15 mouse cellular contexts compared by ENCODE assay signal in the genomic region with DNA sequence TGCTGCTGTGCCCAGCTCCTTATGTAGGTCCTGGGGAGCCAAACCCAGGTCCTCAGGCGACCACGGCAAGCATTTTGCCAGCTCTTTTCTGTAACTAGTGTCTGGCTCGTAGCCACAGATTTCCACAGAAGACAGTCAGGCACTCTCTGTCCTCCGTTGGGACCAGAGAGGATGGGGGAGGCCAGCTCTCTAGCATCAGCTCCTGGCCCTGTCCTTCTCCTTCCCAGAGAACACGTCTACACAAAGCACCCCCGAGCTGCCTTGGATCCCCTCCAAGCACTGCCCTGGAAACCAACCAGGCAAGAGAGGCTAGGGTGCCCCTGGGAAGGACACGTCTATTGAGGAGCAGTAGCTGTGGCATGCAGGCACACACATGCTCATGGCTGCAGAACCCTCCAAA. TPM values are rescaled to one million over a fixed set of nuclear protein-coding genes. Genes with fewer than 3 reads are reported as not detected.
DNase-seq lines count a peak whose midpoint lies in the region; ATAC-seq and TF ChIP-seq lines count a peak whose summit lies in the region.
"Had no signal": no experiment of that assay in that cellular context is flagged by ENCODE, and none has a peak within 500 bp of the region (broad histone marks: within the 10 kb centered on the region; RNA-seq: fewer than 3 reads in every experiment).

No protein-coding gene starts in this region.

- H3K4me1 ChIP-seq in forebrain, postnatal 0 days (ENCODE audit: insufficient read depth) = no peaks in the 10 kb centered on the region
- H3K4me1 ChIP-seq in forebrain, embryonic 10.5 days = peaks cover 17% of the 10 kb centered on the region
- no peaks in the 10 kb centered on the region for H3K4me1 ChIP-seq in midbrain, embryonic 15.5 days
- H3K4me1 ChIP-seq: intestine, embryonic 15.5 days; midbrain, embryonic 12.5 days had no signal

- TF ChIP-seq POLR2A in brain, embryonic 14.5 days (IDR thresholded peaks at IDR 0.05; ENCODE audit: borderline replicate concordance, extremely low read depth, insufficient read depth, insufficient read length, poor library complexity, severe bottlenecking) = no peak

- DNase-seq in forebrain, postnatal 0 days = peak; percentile 14
- no peak for DNase-seq in forebrain, embryonic 10.5 days (ENCODE audit: extremely low spot score, low spot score)
- peak; percentile 45 for DNase-seq in left cerebral cortex, postnatal 4 days
- no peak for DNase-seq in left cerebral cortex, postnatal 14 days (ENCODE audit: low spot score in 2 of 2)
- DNase-seq in brain, embryonic 14.5 days (ENCODE audit: low read depth) = peak; percentile 64
- DNase-seq: heart, postnatal 14 days; lung, postnatal 14 days had no signal

- no peak for TF ChIP-seq CTCF in forebrain, postnatal 0 days (IDR thresholded peaks at IDR 0.05; ENCODE audit: low read depth)
- no peak for TF ChIP-seq CTCF in brain, embryonic 14.5 days (IDR thresholded peaks at IDR 0.05; ENCODE audit: borderline replicate concordance, extremely low read depth, insufficient read depth, insufficient read length)

- H3K27ac ChIP-seq in forebrain, postnatal 0 days (ENCODE audit: low read depth, low read length) = no peak overlapping the region
- H3K27ac ChIP-seq in forebrain, embryonic 10.5 days = no peak overlapping the region
- H3K27ac ChIP-seq in midbrain, embryonic 15.5 days = no peak overlapping the region
- H3K27ac ChIP-seq: embryonic facial prominence, embryonic 12.5 days; intestine, embryonic 15.5 days; kidney, postnatal 0 days; left cerebral cortex, adult 2 months; midbrain, embryonic 12.5 days had no signal

- no peaks in the 10 kb centered on the region for H3K27me3 ChIP-seq in forebrain, postnatal 0 days (ENCODE audit: insufficient read depth, low read length)
- no peaks in the 10 kb centered on the region for H3K27me3 ChIP-seq in forebrain, embryonic 10.5 days (ENCODE audit: poor library complexity, severe bottlenecking)
- H3K27me3 ChIP-seq in midbrain, embryonic 15.5 days (replicated peaks) = no peaks in the 10 kb centered on the region
- H3K27me3 ChIP-seq: embryonic facial prominence, embryonic 12.5 days; intestine, embryonic 15.5 days had no signal

- ATAC-seq in forebrain, postnatal 0 days = no peak
- 0 out of 2 replicates have a peak, but pooled peaks have one; percentile 37 for ATAC-seq in midbrain, embryonic 15.5 days (replicated peaks)
- no peak for ATAC-seq in megakaryocyte, adult 5-6 weeks (ENCODE audit: poor library complexity, severe bottlenecking)
- ATAC-seq: intestine, embryonic 15.5 days had no signal

- no peak overlapping the region for H3K9ac ChIP-seq in forebrain, postnatal 0 days
- no peak overlapping the region for H3K9ac ChIP-seq in midbrain, embryonic 15.5 days
- H3K9ac ChIP-seq: embryonic facial prominence, embryonic 12.5 days; intestine, embryonic 15.5 days; midbrain, embryonic 12.5 days had no signal

- H3K9me3 ChIP-seq in forebrain, postnatal 0 days (ENCODE audit: low read length) = no peaks in the 10 kb centered on the region
- no peaks in the 10 kb centered on the region for H3K9me3 ChIP-seq in forebrain, embryonic 10.5 days
- no peaks in the 10 kb centered on the region for H3K9me3 ChIP-seq in midbrain, embryonic 15.5 days
- H3K9me3 ChIP-seq: embryonic facial prominence, embryonic 12.5 days; G1E; intestine, embryonic 15.5 days; midbrain, embryonic 12.5 days had no signal

- H3K36me3 ChIP-seq in forebrain, postnatal 0 days (ENCODE audit: insufficient read depth) = no peaks in the 10 kb centered on the region
- H3K36me3 ChIP-seq in forebrain, embryonic 10.5 days (replicated peaks) = no peaks in the 10 kb centered on the region
- no peaks in the 10 kb centered on the region for H3K36me3 ChIP-seq in midbrain, embryonic 15.5 days (replicated peaks)
- H3K36me3 ChIP-seq: embryonic facial prominence, embryonic 12.5 days; G1E; intestine, embryonic 15.5 days; midbrain, embryonic 12.5 days had no signal

- intact Hi-C loops in left cerebral cortex, postnatal 4 days (cut with DNase I) = no loop called here
- intact Hi-C loops in left cerebral cortex, postnatal 14 days (cut with DNase I) = no loop called here

- H3K4me2 ChIP-seq in forebrain, postnatal 0 days (ENCODE audit: low read depth) = no peak overlapping the region
- H3K4me2 ChIP-seq in midbrain, embryonic 15.5 days = no peak overlapping the region
- H3K4me2 ChIP-seq: embryonic facial prominence, embryonic 12.5 days; intestine, embryonic 15.5 days; midbrain, embryonic 12.5 days had no signal

- 36% methylated on average over 7 of the region's 7 CpGs for WGBS in forebrain, postnatal 0 days
- 83% methylated on average over 7 of the region's 7 CpGs for WGBS in forebrain, embryonic 10.5 days
- 55% methylated on average over 7 of the region's 7 CpGs for WGBS in midbrain, embryonic 15.5 days

- no peak overlapping the region for H3K4me3 ChIP-seq in forebrain, postnatal 0 days (ENCODE audit: low read depth, low read length)
- H3K4me3 ChIP-seq in forebrain, embryonic 10.5 days = no peak overlapping the region
- H3K4me3 ChIP-seq in midbrain, embryonic 15.5 days = no peak overlapping the region
- H3K4me3 ChIP-seq: embryonic facial prominence, embryonic 12.5 days; intestine, embryonic 15.5 days; left cerebral cortex, adult 2 months; midbrain, embryonic 12.5 days had no signal

RNA-seq across cellular contexts. Expression of a gene that starts 7.6 kb away (rescaled TPM):
- 0.86 and 2.2 TPM in 2 replicates for total RNA-seq in forebrain, postnatal 0 days (2014; rRNA removed)
- polyA plus RNA-seq in forebrain, postnatal 0 days (2015; fragmentation: Nextera tagmentation; extraction: Ambion mirVana) = 1.9 and 2.7 TPM in 2 replicates
- polyA plus RNA-seq in forebrain, embryonic 10.5 days (2016; fragmentation: Nextera tagmentation; extraction: Ambion mirVana) = 0.07 and 0.31 TPM in 2 replicates
- total RNA-seq in left cerebral cortex, postnatal 4 days (2021) = 1 to 10 TPM; 1.1 to 2.6 TPM
- under 1 TPM; 0.59 to 0.78 TPM for total RNA-seq in left cerebral cortex, postnatal 14 days (2021)
- polyA plus RNA-seq in brain, embryonic 14.5 days (2012; rRNA removed) = 1.4 and 2.4 TPM in 2 replicates
- 3.6 and 3.8 TPM in 2 replicates for polyA plus RNA-seq in midbrain, embryonic 15.5 days (2015; fragmentation: Nextera tagmentation; extraction: Ambion mirVana)
- total RNA-seq in megakaryocyte, adult 5-6 weeks (2015) = 1.5 and 3.1 TPM in 2 replicates
- total RNA-seq in megakaryocyte, adult 5-6 weeks (2017) = 2.5 and 3.2 TPM in 2 replicates
- polyA plus RNA-seq: G1E had no signal

RNA-seq across cellular contexts. Expression of a gene that starts 55.3 kb away (rescaled TPM):
- total RNA-seq in forebrain, postnatal 0 days (2014; rRNA removed) = 1.5 and 2.5 TPM in 2 replicates
- 1.5 and 2.4 TPM in 2 replicates for polyA plus RNA-seq in forebrain, postnatal 0 days (2015; fragmentation: Nextera tagmentation; extraction: Ambion mirVana)
- 2.7 and 3.0 TPM in 2 replicates for polyA plus RNA-seq in forebrain, embryonic 10.5 days (2016; fragmentation: Nextera tagmentation; extraction: Ambion mirVana)
- total RNA-seq in left cerebral cortex, postnatal 4 days (2021) = 1 to 10 TPM; 2.3 to 4.5 TPM
- under 1 TPM; 0.68 to 0.82 TPM for total RNA-seq in left cerebral cortex, postnatal 14 days (2021)
- 3.6 and 5.7 TPM in 2 replicates for polyA plus RNA-seq in brain, embryonic 14.5 days (2012; rRNA removed)
- 1.5 and 2.1 TPM in 2 replicates for polyA plus RNA-seq in midbrain, embryonic 15.5 days (2015; fragmentation: Nextera tagmentation; extraction: Ambion mirVana)
- 7.2 and 9.8 TPM in 2 replicates for total RNA-seq in megakaryocyte, adult 5-6 weeks (2015)
- 6.4 and 14.0 TPM in 2 replicates for total RNA-seq in megakaryocyte, adult 5-6 weeks (2017)

Comparison
In these comparisons a context has a peak if more than half of its experiments do, and no peak if none do; other contexts are left out.
1. DNase-seq: peak in forebrain, postnatal 0 days (single experiment), left cerebral cortex, postnatal 4 days (single experiment) and brain, embryonic 14.5 days (single experiment); none in forebrain, embryonic 10.5 days (single experiment) and left cerebral cortex, postnatal 14 days (0 of 2).